Mouse (Mus musculus): ENCODE results near the gene Olfr417. TPM values are rescaled to one million over a fixed set of nuclear protein-coding genes. Genes with fewer than 3 reads are reported as not detected.
"Not testable (repeated sequence)": the region's sequence is repeated elsewhere in the genome, so short reads cannot be mapped to it uniquely, and the experiment has no call there.

Olfr417 gene
- not detected for total RNA-seq (2022)

- DNase-seq (ENCODE audit: low spot score in 2 of 2), result no peak
Measured at GRCm38 (mm10) chr1:174364882-174365451, at the start of gene Olfr417. Gene Olfr417 (plus strand): TSS chr1:174365122.

DNA sequence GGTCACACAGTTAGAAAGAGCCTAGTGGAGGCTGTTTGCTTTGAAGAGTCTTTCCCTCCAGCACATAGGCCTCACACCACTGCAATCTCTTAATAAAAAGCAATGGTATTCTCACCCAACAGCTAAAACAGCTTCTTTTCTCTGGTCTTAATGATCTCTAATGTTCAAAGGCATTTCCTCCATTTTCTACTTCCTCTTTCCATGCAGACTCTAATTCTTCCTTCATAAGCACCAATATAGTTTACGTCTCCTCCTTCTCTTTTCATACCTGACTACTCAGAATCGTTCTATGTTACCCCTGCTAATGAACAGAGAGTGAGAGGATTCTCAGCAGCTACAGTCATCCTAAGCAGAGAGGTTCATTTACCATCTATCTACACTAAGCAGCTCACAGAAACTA is 47.6 kb upstream of the Olfr417 start:
- DNase-seq (ENCODE audit: low spot score in 2 of 2), result no peak

- no peak for DNase-seq (ENCODE audit: low spot score in 2 of 2)
Measured at GRCm38 (mm10) chr1:174330218-174330617, 34.7 kb upstream of the Olfr417 start, which contains the start of gene Mptx1. Gene Mptx1 (plus strand): TSS chr1:174330518.

DNA sequence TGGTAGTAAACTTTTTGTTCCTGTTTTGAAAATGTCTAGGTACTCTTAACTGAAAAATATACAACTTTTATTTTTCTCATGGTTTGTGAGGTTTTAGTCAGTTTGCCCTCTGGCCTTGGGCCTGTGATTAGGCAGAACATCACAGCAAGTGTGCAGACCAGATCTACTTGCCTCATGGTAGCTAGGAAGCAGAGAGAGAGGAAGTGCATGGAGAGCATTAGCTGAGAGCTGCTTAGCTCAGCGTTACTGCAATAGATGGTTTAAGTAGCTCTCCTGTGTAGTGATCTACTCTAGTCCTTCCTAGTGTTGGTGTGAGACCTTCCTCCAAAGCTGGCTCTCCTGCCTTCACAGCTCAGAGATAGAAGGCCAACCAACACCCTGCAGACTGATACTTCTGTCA is 11.3 kb upstream of the Olfr417 start:
- not testable (repeated sequence) for DNase-seq (ENCODE audit: low spot score in 2 of 2)

- DNase-seq (ENCODE audit: low spot score in 2 of 2), result no peak
Measured at GRCm38 (mm10) chr1:174354640-174355039, 10.3 kb upstream of the Olfr417 start.

GRCm38 (mm10) chr1:174373799-174374198 is 8.9 kb downstream of the Olfr417 start:
- DNase-seq (ENCODE audit: low spot score in 2 of 2), result no peak

DNA sequence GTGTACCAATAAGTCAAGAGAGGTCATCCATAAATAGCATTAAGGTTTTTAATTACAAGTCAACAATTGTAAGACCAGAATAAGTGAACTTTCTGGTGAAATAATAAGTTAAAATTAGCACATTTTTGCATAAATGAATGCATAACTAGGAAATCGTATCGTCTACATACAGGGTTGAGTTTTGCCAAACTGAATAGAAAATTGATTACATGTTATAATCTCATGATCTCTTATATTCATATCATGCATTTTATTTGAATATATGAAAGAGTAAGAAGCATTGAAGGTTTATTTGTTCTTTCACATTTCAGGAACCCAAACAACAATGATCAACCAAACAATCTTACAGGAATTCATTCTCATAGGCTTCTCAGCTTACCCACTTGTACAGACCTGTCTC is 25.8 kb downstream of the Olfr417 start, which contains the start of gene Olfr248:
TSS of gene Olfr248 (plus strand) at position 301 of the 400 bp plus-strand sequence.
- DNase-seq (ENCODE audit: low spot score in 2 of 2), result no peak

GRCm38 (mm10) chr1:174422959-174423358 is 58.0 kb downstream of the Olfr417 start:
- DNase-seq (ENCODE audit: low spot score in 2 of 2), result no peak

DNA sequence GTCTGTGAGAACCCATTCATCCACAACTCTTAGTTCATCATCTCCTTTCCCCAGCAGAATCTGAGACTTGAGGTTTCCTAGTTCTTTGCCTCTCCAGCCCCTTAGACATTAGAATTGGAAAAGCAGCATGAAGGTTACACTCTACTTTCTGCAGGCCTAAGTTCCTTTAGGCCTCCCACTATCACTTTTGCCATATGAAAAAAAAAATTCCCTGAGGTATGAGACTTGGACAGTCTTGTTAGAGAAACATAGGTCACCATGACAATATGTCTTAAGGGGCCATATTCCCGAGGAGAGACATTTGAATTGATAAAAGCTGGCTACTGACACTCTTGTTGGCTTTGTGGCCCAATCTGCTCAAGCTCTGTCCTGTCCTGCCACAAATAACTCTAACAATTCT is 58.8 kb downstream of the Olfr417 start, which contains the start of gene Olfr414:
TSS of gene Olfr414 (plus strand) at position 301 of the 400 bp plus-strand sequence.
- DNase-seq (ENCODE audit: low spot score in 2 of 2), result no peak

Other genes with a start within 250 kb of the Olfr417 start
- not detected for gene Olfr231, start 244.0 kb upstream of the Olfr417 start, total RNA-seq (2022)
- not detected for gene Olfr424, start 233.6 kb upstream of the Olfr417 start, total RNA-seq (2022)
- gene Olfr420, start 209.5 kb upstream of the Olfr417 start, total RNA-seq (2022), result not detected
- under 1 TPM in 3 of 4 experiments, not detected in 1; 0.04 to 0.11 (median 0.07) TPM for gene Spta1, start 192.3 kb upstream of the Olfr417 start, total RNA-seq (2022)
- gene Olfr419, start 113.1 kb upstream of the Olfr417 start, total RNA-seq (2022), result not detected
- gene Mptx1, start 34.6 kb upstream of the Olfr417 start, total RNA-seq (2022), result not detected
- not detected for gene Olfr248, start 25.9 kb downstream of the Olfr417 start, total RNA-seq (2022)
- not detected for gene Olfr414, start 58.9 kb downstream of the Olfr417 start, total RNA-seq (2022)
- gene Olfr220, start 77.0 kb downstream of the Olfr417 start, total RNA-seq (2022), result not detected
- gene Fmn2, start 136.7 kb downstream of the Olfr417 start, total RNA-seq (2022), result 10 to 100 TPM; 61.3 to 99.4 (median 76.7) TPM